Mouse (Mus musculus): ENCODE data around the gene Rangrf. TPM values are rescaled to one million over a fixed set of nuclear protein-coding genes. Genes with fewer than 3 reads are reported as not detected.
A peak's percentile ranks its signal among the peaks of the same experiment; 100 is the strongest.
"Not testable (repeated sequence)": the region's sequence is repeated elsewhere in the genome, so short reads cannot be mapped to it uniquely, and the experiment has no call there.

Rangrf gene
- polyA plus RNA-seq, 1 experiment, result 29.7 TPM

DNA sequence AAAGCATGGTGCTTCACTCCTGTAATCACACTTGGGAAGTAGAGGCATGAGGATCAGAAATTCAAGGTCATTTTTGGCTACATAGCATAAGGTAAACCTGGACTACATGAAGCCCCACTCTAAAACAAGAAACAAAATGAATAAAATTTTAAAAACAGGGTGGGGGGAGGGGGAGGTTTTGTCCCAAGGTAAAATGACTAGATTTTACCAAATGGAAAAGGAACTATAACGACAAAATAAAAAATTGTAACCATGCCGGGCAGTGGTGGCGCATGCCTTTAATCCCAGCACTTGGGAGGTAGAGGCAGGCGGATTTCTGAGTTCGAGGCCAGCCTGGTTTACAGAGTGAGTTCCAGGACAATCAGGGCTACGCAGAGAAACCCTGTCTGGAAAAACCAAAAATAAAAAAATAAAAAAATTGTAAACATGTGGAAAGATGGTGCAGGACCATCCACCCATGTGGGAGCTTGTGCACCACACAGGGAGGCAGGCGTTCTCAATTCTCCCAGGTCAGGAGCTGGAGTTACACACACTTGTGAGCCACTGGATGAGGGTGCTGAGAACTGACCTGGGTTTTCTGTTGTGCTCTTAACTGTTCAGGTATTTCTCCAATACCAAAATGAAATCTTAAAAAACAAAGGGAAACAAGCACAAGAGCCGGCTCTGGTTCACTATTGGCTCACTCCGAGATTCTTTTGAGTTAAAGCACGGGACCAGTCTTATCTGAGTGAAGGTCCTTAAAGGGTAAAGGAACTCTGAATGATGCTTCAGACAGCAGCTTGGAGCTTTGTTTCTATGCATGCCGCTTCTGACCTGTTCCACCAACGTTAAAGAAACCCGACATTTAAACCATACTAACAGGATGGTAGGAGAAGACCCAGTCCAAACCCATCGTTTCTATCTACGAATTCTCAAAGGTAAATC lies 35.7 kb upstream of the Rangrf start:
- no peak overlapping the region for H3K27ac ChIP-seq (ENCODE audit: insufficient read depth, low read depth, low read length)
- no peak for TF ChIP-seq CTCF (IDR thresholded peaks at IDR 0.05; ENCODE audit: extremely low read depth, insufficient read length, insufficient replicate concordance, low read depth, low read length)
- no peak for TF ChIP-seq POLR2A (IDR thresholded peaks at IDR 0.05; ENCODE audit: low read depth, low read length)

DNA sequence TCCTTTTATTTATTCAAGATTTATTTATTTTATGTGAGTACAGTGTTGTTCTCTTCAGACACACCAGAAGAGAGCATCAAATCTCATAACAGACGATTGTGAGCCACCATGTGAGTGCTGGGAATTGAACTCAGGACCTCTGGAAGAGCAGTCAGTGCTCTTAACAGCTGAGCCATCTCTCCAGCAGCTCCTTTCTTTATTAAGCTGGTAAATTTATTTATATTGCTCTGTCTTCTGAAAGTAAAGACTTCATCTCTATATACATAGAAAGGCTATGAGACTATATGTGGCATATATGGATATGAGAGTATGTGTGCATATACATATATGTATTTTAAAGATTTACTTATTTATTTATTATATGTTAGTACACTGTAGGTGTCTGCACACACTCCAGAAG lies 34.5 kb upstream of the Rangrf start:
- TF ChIP-seq CTCF (IDR thresholded peaks at IDR 0.05; ENCODE audit: extremely low read depth, insufficient read length, insufficient replicate concordance, low read depth, low read length) (no peak), POLR2A (IDR thresholded peaks at IDR 0.05; ENCODE audit: low read depth, low read length) (no peak)
- Histone ChIP-seq H3K27ac (ENCODE audit: insufficient read depth, low read depth, low read length) (no peak overlapping the region), H3K4me3 (ENCODE audit: low read depth, low read length) (no peak overlapping the region), H3K27me3 (ENCODE audit: control insufficient read depth, insufficient read depth, low read length) (no peaks in the 10 kb centered on the region), H3K4me1 (ENCODE audit: control insufficient read depth, insufficient read depth, insufficient read length, low read length) (peaks cover 2% of the 10 kb centered on the region; the same call in 1 of the 2 replicates), H3K36me3 (ENCODE audit: control insufficient read depth, insufficient read depth, low read length) (no peaks in the 10 kb centered on the region)
- WGBS, result 89% methylated on average over 1 of the region's 1 CpGs

More for the DNA sequence above, 35.7 kb upstream of the Rangrf start:
- Histone ChIP-seq H3K4me3 (ENCODE audit: low read depth, low read length) (no peak overlapping the region), H3K4me1 (ENCODE audit: control insufficient read depth, insufficient read depth, insufficient read length, low read length) (peaks cover 2% of the 10 kb centered on the region; the same call in 1 of the 2 replicates), H3K36me3 (ENCODE audit: control insufficient read depth, insufficient read depth, low read length) (no peaks in the 10 kb centered on the region), H3K27me3 (ENCODE audit: control insufficient read depth, insufficient read depth, low read length) (no peaks in the 10 kb centered on the region)
- WGBS, result 84% methylated on average over 15 of the region's 15 CpGs

DNA sequence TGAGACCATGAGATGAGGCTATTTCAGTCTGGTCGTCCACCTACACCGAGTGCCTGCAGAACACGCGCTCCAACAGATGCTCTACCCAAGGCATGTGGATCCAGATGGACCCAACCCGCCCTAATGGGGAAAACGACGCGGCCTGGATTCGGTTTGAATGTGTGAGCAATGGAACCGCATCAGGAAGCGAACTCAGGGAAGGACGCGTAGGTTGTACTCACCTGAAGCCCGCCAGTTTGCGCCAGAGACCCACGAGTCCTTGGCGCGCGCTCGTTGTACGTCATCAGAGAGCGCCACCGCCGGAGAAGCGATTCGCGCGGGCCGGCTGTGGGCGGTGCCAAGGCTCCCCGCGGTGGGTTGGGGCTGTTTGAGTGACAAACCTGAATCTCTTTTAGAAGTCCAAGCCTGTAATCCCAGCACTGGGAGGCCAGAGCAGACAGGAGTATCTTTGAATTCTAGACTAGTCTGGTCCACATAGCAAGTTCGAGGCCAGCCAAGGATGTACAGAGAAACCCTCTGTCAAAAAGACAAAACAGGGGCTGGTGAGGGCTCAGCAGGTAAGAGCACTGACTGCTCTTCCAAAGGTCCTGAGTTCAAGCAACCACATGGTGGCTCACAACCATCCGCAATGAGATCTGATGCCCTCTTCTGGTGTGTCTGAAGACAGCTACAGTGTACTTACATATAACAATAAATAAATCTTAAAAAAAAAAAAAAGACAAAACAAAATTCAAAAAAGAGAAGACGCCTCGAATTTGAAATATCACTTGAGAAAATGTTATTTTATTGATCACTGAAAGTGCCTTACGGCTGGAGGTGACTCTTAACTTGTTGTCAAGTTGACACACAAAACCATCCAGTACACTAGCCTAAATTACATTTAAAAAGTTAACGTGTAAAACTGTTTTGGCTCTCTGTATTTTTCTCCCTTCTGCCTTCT lies 33.5 kb upstream of the Rangrf start, which contains the start of gene Pfas:
TSS of gene Pfas (minus strand) at position 279 of the 940 bp plus-strand sequence.
- no peaks in the 10 kb centered on the region for H3K27me3 ChIP-seq (ENCODE audit: control insufficient read depth, insufficient read depth, low read length)
- H3K27ac ChIP-seq (ENCODE audit: insufficient read depth, low read depth, low read length), result peak within 1 kb of the TSS; percentile 13; the same call in 1 of the 2 replicates
- H3K36me3 ChIP-seq (ENCODE audit: control insufficient read depth, insufficient read depth, low read length), result no peaks in the 10 kb centered on the region
- WGBS, result 9% methylated on average over 38 of the region's 38 CpGs
- peak within 1 kb of the TSS; percentile 99 for H3K4me3 ChIP-seq (ENCODE audit: low read depth, low read length)
- TF ChIP-seq POLR2A (IDR thresholded peaks at IDR 0.05; ENCODE audit: low read depth, low read length), result peak; percentile 38; the same call in 1 of the 2 replicates
- TF ChIP-seq CTCF (IDR thresholded peaks at IDR 0.05; ENCODE audit: extremely low read depth, insufficient read length, insufficient replicate concordance, low read depth, low read length), result no peak
- peaks cover 2% of the 10 kb centered on the region; the same call in 1 of the 2 replicates for H3K4me1 ChIP-seq (ENCODE audit: control insufficient read depth, insufficient read depth, insufficient read length, low read length)

DNA sequence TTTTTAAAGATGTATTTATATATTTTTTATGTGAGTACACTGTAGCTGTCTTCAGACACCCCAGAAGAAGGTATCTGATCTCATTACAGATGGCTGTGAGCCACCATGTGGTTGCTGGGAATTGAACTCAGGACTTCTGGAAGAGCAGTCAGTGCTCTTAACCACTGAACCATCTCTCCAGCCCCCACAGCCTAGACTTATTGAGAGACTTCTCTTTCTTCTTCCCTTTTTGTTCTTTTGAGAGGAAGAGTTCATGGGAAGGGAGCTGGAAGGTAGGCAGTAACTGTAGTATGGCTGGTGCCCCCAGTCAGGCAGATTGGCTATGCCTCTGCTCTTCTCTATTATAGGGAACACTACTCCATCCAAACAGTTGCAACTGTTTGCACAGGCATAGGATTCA lies 31.6 kb upstream of the Rangrf start:
- H3K27ac ChIP-seq (ENCODE audit: insufficient read depth, low read depth, low read length); H3K27me3 ChIP-seq (ENCODE audit: control insufficient read depth, insufficient read depth, low read length); H3K4me1 ChIP-seq (ENCODE audit: control insufficient read depth, insufficient read depth, insufficient read length, low read length); H3K4me3 ChIP-seq (ENCODE audit: low read depth, low read length); H3K36me3 ChIP-seq (ENCODE audit: control insufficient read depth, insufficient read depth, low read length): not testable (repeated sequence)

DNA sequence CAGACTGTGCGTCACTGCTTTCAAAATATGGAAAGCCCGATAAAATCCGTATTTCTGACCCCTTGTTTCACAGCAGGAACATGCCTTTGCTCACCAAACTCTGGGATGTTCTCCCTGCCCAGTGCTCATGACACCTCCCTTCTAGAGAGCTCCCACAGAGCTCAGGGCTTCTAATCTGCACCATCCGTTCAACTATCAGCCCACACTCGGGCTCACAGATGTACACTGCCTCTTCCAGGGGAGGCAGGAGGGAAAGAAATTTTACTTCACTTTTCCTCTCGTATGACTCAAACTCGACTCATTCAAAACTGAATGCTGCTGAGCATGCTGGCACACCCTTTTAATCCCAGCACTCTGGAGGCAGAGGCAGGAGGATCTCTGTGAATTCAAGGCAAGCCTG lies 30.2 kb upstream of the Rangrf start:
- 82% methylated on average over 7 of the region's 7 CpGs for WGBS

DNA sequence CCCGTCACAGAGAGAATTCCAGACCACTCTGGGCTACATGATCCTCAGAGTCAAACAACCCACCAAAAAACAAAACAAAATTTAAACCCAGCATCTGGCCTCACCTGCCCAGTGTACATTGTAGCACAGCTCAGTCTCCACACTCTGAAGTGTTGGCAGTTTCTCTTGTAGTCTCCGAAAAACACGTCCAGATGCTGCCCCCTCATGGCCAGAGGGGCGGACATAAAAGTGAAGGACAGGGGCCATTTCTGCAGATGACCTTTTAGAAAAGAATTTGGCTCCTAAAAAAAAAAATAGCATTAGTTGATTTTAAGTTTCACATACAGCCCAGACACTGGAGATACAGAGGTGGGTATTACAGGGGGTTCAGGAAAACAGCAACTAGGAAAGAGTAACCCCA lies 28.6 kb upstream of the Rangrf start:
- H3K27me3 ChIP-seq (ENCODE audit: control insufficient read depth, insufficient read depth, low read length), result no peaks in the 10 kb centered on the region
- H3K4me1 ChIP-seq (ENCODE audit: control insufficient read depth, insufficient read depth, insufficient read length, low read length), result no peaks in the 10 kb centered on the region
- peak; percentile 9; the same call in 1 of the 2 replicates for TF ChIP-seq CTCF (IDR thresholded peaks at IDR 0.05; ENCODE audit: extremely low read depth, insufficient read length, insufficient replicate concordance, low read depth, low read length)
- TF ChIP-seq POLR2A (IDR thresholded peaks at IDR 0.05; ENCODE audit: low read depth, low read length), result no peak
- H3K27ac ChIP-seq (ENCODE audit: insufficient read depth, low read depth, low read length), result no peak overlapping the region
- H3K36me3 ChIP-seq (ENCODE audit: control insufficient read depth, insufficient read depth, low read length), result peaks cover 30% of the 10 kb centered on the region
- H3K4me3 ChIP-seq (ENCODE audit: low read depth, low read length), result no peak overlapping the region
- WGBS, result 59% methylated on average over 4 of the region's 4 CpGs

More for the DNA sequence above, 30.2 kb upstream of the Rangrf start:
- no peak for TF ChIP-seq POLR2A (IDR thresholded peaks at IDR 0.05; ENCODE audit: low read depth, low read length)
- no peak for TF ChIP-seq CTCF (IDR thresholded peaks at IDR 0.05; ENCODE audit: extremely low read depth, insufficient read length, insufficient replicate concordance, low read depth, low read length)
- Histone ChIP-seq H3K4me1 (ENCODE audit: control insufficient read depth, insufficient read depth, insufficient read length, low read length) (no peaks in the 10 kb centered on the region), H3K27me3 (ENCODE audit: control insufficient read depth, insufficient read depth, low read length) (no peaks in the 10 kb centered on the region), H3K27ac (ENCODE audit: insufficient read depth, low read depth, low read length) (no peak overlapping the region), H3K4me3 (ENCODE audit: low read depth, low read length) (no peak overlapping the region), H3K36me3 (ENCODE audit: control insufficient read depth, insufficient read depth, low read length) (peaks cover 19% of the 10 kb centered on the region)

DNA sequence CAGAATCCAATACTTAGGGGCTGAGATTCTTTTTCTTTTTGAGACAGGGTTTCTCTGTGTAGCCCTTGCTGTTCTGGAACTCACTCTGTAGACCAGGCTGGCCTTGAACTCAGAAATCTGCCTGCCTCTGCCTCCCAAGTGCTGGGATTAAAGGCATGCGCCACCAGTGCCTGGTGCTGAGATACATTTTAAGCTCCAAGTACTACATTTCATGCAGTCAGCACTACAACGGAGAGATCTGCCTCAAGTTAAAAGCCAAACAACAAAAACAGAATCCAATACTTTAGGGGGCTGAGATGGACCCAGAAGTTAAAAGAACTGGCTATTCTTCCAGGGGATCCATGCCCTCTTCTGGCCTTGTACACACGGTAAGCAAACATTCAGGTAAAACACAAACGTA lies 27.8 kb upstream of the Rangrf start:
- not testable (repeated sequence) for H3K27me3 ChIP-seq (ENCODE audit: control insufficient read depth, insufficient read depth, low read length); H3K4me1 ChIP-seq (ENCODE audit: control insufficient read depth, insufficient read depth, insufficient read length, low read length); H3K4me3 ChIP-seq (ENCODE audit: low read depth, low read length); H3K27ac ChIP-seq (ENCODE audit: insufficient read depth, low read depth, low read length)
- WGBS, result 88% methylated on average over 4 of the region's 4 CpGs
- peaks cover 33% of the 10 kb centered on the region for H3K36me3 ChIP-seq (ENCODE audit: control insufficient read depth, insufficient read depth, low read length)

Measured in small intestine, adult 2 months (tissue).